Mouse (Mus musculus) c-Kit-positive CD71-positive TER-119-negative erythroid progenitor cells, embryonic 14.5 days (primary cell): Measurements from ENCODE around the gene Gm10401.
A peak's percentile ranks its signal among the peaks of the same experiment; 100 is the strongest.

Source experiments
- DNase-seq: peaks from one replicate; pipeline ENCODE4 v3.0.0-alpha.2; 2013; ENCODE audit warnings: low read depth

Gm10401 gene

DNA sequence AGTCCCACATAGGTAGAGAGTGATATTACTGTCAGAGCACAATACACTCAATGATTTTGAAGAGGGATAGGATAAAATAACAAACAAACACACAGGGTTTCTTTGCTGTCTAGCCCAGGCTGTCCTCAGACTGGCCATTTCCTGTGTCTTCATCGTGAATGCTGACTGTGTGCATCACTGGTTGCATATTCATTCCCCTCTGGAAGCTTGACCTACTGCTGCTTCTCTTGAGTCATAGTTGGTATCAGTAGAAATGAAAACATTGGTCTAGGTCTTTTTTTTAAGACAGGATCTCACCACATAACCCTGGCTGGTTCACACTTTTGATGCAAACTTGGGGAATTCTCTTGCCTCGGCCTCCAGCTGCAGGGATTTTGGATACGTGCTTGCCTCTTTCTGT, 28.5 kb downstream of the Gm10401 start:
- no peak for DNase-seq

GRCm38 (mm10) chr5:115068671-115069421, 29.2 kb downstream of the Gm10401 start:
- no peak for DNase-seq

GRCm38 (mm10) chr5:115066245-115066644, 31.9 kb downstream of the Gm10401 start:
- DNase-seq, result no peak

DNA sequence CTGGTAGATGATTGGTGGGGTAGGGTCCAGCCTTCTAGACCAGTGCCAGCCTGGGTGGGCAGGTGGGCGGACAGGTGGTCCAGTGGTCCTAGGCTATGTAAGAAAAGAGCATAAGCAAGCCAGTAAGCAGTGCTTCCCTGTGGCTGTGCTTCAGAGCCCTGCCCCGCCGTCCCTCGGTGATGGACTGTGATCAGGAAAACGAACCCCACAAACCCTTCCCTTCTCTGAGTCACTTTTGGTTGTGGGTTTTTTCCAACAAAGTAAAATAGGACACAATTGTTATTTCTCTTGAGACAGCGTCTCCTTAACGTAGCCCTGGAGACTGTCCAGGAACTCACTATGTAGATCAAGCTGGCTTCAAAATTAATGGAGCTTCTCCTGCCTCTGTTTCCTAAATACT, 34.7 kb downstream of the Gm10401 start:
- no peak for DNase-seq

DNA sequence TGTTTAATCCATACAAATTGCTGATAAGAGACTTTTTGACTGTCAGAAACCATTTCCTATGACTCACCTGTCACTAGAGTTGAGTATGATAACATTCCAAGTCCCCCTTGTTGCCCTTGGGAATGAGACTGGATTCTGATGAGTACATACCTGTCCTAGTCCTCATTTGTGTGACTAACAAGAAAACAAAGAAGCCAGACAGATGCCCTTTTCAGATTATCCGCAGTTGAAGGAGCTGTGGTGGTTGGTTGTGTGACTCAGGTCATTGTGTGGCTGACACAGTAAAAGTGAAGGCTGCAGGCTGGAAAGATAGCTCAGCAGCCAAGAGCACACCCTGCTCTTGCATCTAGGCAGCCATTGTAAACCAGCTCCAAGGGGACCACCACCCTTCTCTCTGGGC, 35.5 kb downstream of the Gm10401 start:
- DNase-seq, result no peak

DNA sequence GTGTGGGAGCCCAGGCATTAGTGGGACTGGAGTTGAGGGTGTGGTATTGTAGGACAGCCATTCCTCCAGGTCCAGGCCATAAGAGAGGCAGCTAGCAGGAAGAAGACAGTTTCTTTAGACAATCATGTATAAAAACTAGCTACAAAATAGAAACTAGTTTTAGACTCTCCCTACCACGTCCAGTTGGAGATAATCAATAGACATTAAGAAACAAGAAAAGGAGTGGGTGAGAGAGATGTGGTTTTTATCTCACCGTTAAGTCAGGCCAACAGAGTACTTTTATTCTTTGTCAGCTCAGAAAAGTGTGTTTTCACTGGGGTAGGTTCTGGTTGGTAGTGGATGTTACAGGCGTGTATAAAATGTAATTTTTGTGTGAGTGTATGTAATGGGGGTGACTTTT, 37.1 kb downstream of the Gm10401 start:
- no peak for DNase-seq

GRCm38 (mm10) chr5:115060067-115060695, 37.9 kb downstream of the Gm10401 start:
- DNase-seq, result no peak

GRCm38 (mm10) chr5:115058584-115059297, 39.4 kb downstream of the Gm10401 start:
- DNase-seq, result peak; percentile 48

DNA sequence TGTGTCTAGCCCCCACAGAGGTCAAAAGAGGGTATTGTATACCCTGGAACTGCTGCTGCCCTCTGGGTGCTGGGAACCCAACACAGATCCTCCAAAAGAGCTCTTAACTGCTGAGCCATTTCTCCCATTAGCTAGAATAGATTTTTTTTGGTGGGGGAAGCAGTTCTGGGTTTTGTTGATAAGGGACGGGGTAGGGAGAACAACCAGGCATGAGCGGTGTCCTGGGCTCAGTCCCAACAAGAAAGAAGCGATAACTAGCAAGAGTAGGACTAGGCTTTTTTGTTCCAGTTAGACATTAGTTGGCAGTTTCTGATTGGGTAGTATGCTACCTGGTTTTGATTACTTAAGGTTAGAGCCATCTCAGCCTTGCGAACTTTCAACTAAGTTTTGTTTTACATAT, 40.9 kb downstream of the Gm10401 start:
- peak; percentile 76 for DNase-seq

- DNase-seq, result peak; percentile 67
Observed at GRCm38 (mm10) chr5:115055418-115055817, 42.7 kb downstream of the Gm10401 start.

DNA sequence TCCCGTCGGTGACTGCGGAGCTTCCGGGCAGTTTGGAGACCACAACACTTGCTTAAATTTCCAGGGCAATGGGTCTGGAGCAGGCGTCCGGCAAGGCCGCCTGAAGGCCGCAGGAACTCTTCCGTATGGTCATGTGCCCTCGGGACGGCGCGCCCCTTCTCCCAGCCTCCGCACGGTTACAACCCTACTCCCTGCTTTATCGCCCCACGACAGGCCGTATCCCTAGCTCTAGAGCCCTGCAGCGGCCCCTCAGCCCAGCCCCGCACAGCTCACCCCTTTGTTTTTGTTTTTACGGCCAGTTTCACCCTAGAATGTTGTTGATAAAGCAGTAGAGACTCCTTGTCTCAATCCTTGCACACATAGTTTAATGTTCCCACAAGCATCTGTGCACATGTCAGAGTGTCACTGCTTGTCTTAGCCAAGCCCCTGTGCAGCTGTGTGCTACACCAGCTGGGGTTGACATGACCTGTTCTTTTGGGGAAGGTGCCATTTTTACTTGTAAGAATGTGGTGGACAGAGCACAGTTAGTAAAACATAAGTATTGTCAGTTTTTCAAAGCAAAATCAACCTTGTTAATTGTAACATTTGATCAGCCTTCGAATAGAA, 44.2 kb downstream of the Gm10401 start:
- DNase-seq, result no peak

DNA sequence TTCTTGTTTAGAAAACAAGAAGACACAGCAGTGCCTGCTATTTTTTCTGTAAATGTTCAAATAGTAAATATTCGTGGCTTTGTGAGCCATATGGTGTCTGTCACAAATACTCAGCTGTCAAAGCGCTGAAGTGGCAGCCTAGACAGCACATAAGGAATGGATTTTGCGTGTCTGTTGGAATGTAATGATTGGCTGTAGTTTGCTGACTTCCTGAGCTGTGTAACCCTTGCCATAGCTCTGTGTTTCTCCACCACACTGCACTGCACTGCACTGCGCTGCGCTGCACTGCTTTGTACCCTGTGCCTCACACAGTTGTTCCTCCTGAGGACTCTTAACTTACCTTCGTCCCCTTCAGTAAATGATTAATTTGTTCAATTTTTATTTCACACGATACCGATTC, 45.5 kb downstream of the Gm10401 start:
- no peak for DNase-seq

DNA sequence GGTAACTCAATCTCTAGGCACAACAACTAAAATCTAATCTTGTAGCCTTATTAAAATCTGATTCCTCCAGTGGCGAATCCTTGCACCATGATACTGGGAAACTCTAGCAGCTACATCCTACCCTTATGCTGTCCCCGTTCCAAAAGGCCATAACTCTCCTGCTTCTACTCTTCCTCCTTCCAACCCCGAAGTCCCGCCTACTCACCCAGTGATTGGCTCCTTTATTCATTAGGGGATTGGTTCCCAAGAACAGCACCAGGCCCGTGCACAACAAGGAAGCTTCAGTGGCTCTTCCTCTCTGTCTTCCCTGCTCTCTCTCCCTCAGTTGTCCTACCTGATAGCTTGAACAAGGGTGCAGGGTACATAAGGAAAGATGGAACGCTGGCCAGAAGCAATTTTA, 47.3 kb downstream of the Gm10401 start:
- no peak for DNase-seq

- DNase-seq, result no peak
Observed at GRCm38 (mm10) chr5:115049692-115050091, 48.4 kb downstream of the Gm10401 start.
